Mouse (Mus musculus) cerebellum, adult 2 months (tissue): ENCODE results near the gene Ace.

Experiments
- CTCF ChIP-seq: fragments of 200-500 bp; IDR thresholded peaks from 2 replicates; pipeline ENCODE4 v1.5.1; 2011; ENCODE audit warnings: low read depth, mild to moderate bottlenecking, control low read depth, low read length, moderate library complexity, borderline replicate concordance; ENCODE audit not compliant: insufficient read depth
- POLR2A ChIP-seq: fragments of 200-500 bp; IDR thresholded peaks from 2 replicates; pipeline ENCODE4 v1.6.1; 2011; ENCODE audit warnings: low read length, control low read depth, borderline replicate concordance; ENCODE audit not compliant: insufficient read depth

DNA sequence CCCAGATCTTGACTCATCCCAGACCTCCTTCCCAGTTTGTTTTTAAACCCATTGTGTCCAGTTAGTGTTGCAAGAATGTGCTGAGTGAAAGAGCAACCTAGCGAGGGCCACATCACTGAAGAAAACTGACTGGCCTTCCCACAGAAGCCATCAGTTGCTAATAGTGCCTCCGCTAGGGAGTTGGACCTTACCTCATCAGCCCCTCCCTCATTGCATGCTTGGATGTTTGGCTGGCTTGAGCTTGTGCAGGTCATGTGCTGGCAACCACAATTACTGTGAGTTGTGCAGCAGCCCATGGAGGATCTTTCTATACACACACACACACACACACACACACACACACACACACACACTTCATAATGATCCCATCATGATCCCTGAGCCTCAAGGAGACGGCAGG lies 36.4 kb upstream of the Ace start:
- TF ChIP-seq CTCF, result no peak
- no peak for TF ChIP-seq POLR2A
